Mouse (Mus musculus) spleen, adult 2 months (tissue): ENCODE data around the gene Mfsd2a.

ENCODE experiments used
- CTCF ChIP-seq: fragments of 200-500 bp; IDR thresholded peaks from 2 replicates; pipeline ENCODE4 v1.5.1; 2011; ENCODE audit warnings: mild to moderate bottlenecking, inconsistent platforms; ENCODE audit not compliant: insufficient read depth, insufficient read length, insufficient replicate concordance; ENCODE audit errors: extremely low read depth
- POLR2A ChIP-seq: fragments of 200-500 bp; IDR thresholded peaks from 2 replicates; pipeline ENCODE4 v1.6.1; 2011; ENCODE audit warnings: low read depth, low read length, inconsistent platforms

DNA sequence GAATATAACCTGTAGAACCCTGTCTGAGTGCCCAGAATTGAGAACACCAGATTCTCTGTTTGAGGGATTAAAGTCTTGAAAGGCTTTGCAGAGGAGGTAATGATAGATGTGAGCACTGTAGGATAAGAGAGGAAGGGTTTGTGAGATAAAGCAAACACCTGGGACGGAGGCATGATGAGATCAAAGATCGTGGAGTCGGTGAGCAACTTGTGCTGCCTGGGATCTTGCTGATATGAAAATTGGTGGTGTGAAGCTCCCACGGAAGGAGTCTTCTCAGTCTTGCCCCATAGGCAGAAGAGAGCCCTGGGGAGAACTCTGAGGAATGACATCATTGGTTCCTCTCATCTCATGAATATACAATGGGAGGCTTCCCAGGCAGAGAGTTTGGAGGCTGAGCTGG lies 7.1 kb upstream of the Mfsd2a start:
- TF ChIP-seq CTCF (no peak), POLR2A (no peak)
